Mouse (Mus musculus) G1E (cell line): Measurements from ENCODE around the gene Prnd.

Source experiments
- CTCF ChIP-seq: IDR thresholded peaks from 2 replicates; pipeline ENCODE4 v1.5.1; 2012; ENCODE audit warnings: low read depth, low read length, inconsistent platforms, mixed read lengths
- GATA2 ChIP-seq: IDR thresholded peaks from 2 replicates; pipeline ENCODE4 v1.6.1; 2012; ENCODE audit warnings: low read depth, low read length, inconsistent platforms, borderline replicate concordance
- TAL1 ChIP-seq: conservative IDR thresholded peaks from 2 replicates; pipeline ENCODE4 v1.6.1; 2012; ENCODE audit warnings: low read depth, low read length, inconsistent platforms, mixed read lengths

DNA sequence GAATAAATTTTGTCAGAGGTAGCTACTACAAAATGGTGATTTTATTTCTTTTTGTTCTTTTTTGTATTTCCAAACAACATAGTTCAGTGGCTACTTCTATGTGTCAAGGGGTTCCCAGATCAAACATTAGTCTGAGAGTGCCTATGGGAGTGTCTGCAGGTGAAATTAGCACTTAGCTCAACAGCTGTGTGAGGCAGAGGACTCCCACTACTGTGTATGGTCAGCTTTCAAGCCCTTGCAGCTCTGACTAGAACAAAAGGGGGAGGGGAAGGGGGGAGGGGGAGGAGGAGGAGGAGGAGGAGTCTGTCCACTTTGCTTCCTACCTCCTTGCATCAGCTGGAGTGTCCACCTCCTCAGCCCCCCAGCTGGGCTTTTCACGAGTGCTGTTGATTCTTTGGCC lies 6.3 kb upstream of the Prnd start:
- TF ChIP-seq CTCF, result no peak
- TF ChIP-seq TAL1, result no peak
- TF ChIP-seq GATA2, result no peak
